Mouse (Mus musculus) gastrocnemius, postnatal 4 days (tissue): Measurements from ENCODE around the gene Fas. TPM values are rescaled to one million over a fixed set of nuclear protein-coding genes. Genes with fewer than 3 reads are reported as not detected.

Experiments used
- DNase-seq, 2 experiments: peaks; one replicate each; pipeline ENCODE4 v3.0.0; 2021 to 2022; ENCODE audit warnings: low spot score in 2 of 2, mixed read lengths in 2 of 2
- total RNA-seq, 2 experiments: library from RNA; stranded (reverse); gene quantifications; 2 replicates each; pipeline ENCODE4 v1.2.3; 2021

Fas gene
- total RNA-seq, 2 experiments from 2014 or later: 2.3 to 3.8 TPM

DNA sequence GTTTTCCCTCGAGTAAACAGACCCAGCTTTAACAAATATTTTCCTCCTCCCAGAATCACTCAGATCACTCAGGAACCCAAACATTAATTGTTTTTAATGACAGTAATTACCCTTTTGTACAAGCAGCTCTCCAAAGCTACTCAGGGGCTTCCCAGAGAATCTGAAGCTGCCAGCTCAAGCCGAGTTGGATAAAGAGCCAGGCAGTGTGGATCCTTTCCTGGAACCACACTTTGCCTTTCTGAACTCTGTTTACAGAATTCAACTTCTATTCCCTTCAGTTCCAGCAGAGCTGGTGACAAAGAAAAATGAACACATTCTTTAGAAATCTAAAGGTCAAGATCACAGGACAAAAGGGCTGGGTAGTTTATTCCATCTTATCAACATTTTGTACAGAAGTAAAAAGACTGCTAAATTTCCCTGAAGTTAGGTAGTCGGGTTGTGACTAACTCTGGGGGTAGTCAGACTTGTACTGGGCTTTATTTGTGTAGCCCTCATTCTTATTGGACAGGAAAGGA, 62.9 kb downstream of the Fas start:
- DNase-seq: no peak

DNA sequence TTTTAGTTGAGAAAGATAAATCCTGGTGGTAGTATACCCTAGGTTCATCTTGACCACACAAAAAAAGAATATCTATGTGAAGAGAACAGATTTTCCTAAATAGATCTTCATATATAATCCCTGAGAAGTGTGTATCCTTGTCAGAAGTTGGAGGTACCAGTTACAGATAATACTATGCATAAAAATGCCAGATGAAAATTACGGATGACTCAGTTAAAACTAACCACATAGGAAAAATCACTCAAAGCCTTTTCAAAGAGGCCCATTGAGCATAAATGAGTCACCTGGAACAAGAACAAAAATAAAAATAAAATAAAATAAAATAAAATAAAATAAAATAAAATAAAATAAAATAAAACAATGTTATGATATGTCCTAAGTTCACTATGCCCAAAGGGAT, 72.2 kb downstream of the Fas start:
- DNase-seq: no peak

DNA sequence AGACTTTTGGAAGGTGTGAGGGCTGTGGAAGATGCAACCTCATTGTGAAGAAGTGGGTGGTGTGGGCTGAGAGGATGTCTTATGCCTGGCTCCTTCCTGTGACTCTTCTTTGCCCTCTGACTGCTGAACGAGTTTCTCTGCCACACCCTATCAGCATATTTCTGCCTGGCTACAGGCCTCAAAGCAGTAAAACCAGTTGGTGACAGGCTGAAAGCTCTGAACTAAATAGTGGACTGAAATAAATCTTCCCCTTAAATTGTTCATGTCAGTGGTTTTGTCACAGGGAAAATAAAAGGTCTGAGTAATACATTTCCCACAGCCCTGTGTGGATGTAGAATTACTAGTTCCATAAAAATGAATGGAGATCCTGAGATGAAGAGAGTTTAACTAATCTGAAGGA, 79.1 kb downstream of the Fas start:
- DNase-seq: no peak

DNA sequence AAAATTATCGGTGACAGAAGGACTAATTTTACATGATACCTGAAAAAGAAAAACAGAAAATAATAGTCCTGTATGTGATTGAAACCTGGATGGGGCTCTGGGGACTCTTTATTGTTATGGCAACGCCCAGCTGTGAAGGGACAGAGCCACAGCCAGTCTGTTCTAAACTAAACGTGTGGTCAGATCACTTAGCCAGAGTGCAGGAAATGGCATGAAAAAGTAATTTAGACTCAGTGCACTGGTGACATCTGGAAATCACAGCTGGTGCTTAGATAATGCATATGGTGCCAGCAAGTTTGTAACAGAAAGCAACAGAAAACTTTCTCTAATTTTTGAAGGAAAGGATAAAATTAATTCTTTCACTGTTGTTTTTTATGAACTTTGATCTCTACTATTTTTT, 79.9 kb downstream of the Fas start:
- DNase-seq: no peak

Other genes starting within 250 kb of the Fas start
- gene Lipn, start 223.3 kb upstream of the Fas start, total RNA-seq: not detected
- gene Lipm, start 189.7 kb upstream of the Fas start, total RNA-seq: not detected
- gene Ankrd22, start 124.6 kb upstream of the Fas start, total RNA-seq: not detected
- 1 to 10 TPM; 3.9 to 4.4 TPM for gene Stambpl1, start 98.4 kb upstream of the Fas start, total RNA-seq
- gene Acta2, start 35.1 kb upstream of the Fas start, total RNA-seq: 100 to 1,000 TPM; 375 to 430 TPM
- gene Ch25h, start 184.5 kb downstream of the Fas start, total RNA-seq: under 1 TPM; 0.44 to 0.66 TPM
- gene Lipa, start 236.8 kb downstream of the Fas start, total RNA-seq: 10 to 100 TPM; 20.3 to 20.6 TPM